Mouse (Mus musculus) liver, adult 2 months (tissue): ENCODE results near the gene Csf3.

ENCODE experiments used
- CTCF ChIP-seq: fragments of 200-500 bp; IDR thresholded peaks from 2 replicates; pipeline ENCODE4 v1.5.1; 2011; ENCODE audit warnings: low read depth, low read length, control low read depth
- POLR2A ChIP-seq: fragments of 200-500 bp; IDR thresholded peaks from 2 replicates; pipeline ENCODE4 v1.6.1; 2011; ENCODE audit warnings: low read length, control low read depth; ENCODE audit not compliant: insufficient read depth; ENCODE audit errors: extremely low read depth

GRCm38 (mm10) chr11:98729119-98729588 lies 28.1 kb downstream of the Csf3 start, which contains the start of gene Med24:
- TF ChIP-seq CTCF, result no peak
- TF ChIP-seq POLR2A, result no peak
